Mouse (Mus musculus) neural tube, embryonic 14.5 days (tissue): ENCODE data around the gene Sept11. TPM values are rescaled to one million over a fixed set of nuclear protein-coding genes. Genes with fewer than 3 reads are reported as not detected.

Source experiments
- ATAC-seq: fragments of 200-750 bp; cut with Nextera tagmentation; 2 replicates; pipeline ENCODE4 v1.8.0; 2017; ENCODE audit warnings: low read depth, mild to moderate bottlenecking, moderate TSS enrichment, moderate library complexity
- H3K27ac ChIP-seq: fragments of 300-500 bp; sonication (generic); 2 replicates; pipeline ENCODE4 v1.5.1; 2014; ENCODE audit warnings: low read depth, mild to moderate bottlenecking, control low read depth, low read length, moderate library complexity, mixed read lengths
- H3K27me3 ChIP-seq: fragments of 300-500 bp; sonication (generic); 2 replicates; pipeline ENCODE4 v1.6.1; 2014; ENCODE audit warnings: low read length; ENCODE audit not compliant: control insufficient read depth, insufficient read depth
- H3K36me3 ChIP-seq: fragments of 300-500 bp; sonication (generic); 2 replicates; pipeline ENCODE4 v1.6.1; 2014; ENCODE audit warnings: low read length, mixed read lengths; ENCODE audit not compliant: control insufficient read depth, insufficient read depth
- H3K4me1 ChIP-seq: fragments of 300-500 bp; sonication (generic); 2 replicates; pipeline ENCODE4 v1.6.1; 2014; ENCODE audit warnings: low read length; ENCODE audit not compliant: control insufficient read depth, insufficient read depth
- H3K4me2 ChIP-seq: fragments of 300-500 bp; sonication (generic); 2 replicates; pipeline ENCODE4 v1.6.1; 2014; ENCODE audit warnings: mild to moderate bottlenecking, low read depth, low read length, control low read depth
- H3K4me3 ChIP-seq: fragments of 300-500 bp; sonication (generic); 2 replicates; pipeline ENCODE4 v1.5.1; 2014; ENCODE audit warnings: low read depth, low read length, control low read depth, mixed read lengths
- H3K9ac ChIP-seq: fragments of 300-500 bp; sonication (generic); replicated peaks from 2 replicates; pipeline ENCODE4 v1.6.1; 2014; ENCODE audit warnings: low read depth, mild to moderate bottlenecking, control low read depth, low read length, mixed read lengths
- H3K9me3 ChIP-seq: fragments of 300-500 bp; sonication (generic); 2 replicates; pipeline ENCODE4 v1.6.1; 2016; ENCODE audit warnings: low read length; ENCODE audit not compliant: control insufficient read depth
- WGBS: fragments of 180-500 bp; shearing (Covaris S2); extraction: QIAGEN DNeasy Blood & Tissue Kit; methylation state at CpG from one replicate; pipeline ENCODE4 v1.1.7; 2014; 5-methylcytosine and 5-hydroxymethylcytosine counted together
- polyA plus RNA-seq: library from polyadenylated mRNA; unstranded; fragments of >200 nt; fragmentation: Nextera tagmentation; extraction: Ambion mirVana; gene quantifications from 2 replicates; pipeline ENCODE4 v1.2.1, GENCODE M21; 2014

Gene Sept11
- polyA plus RNA-seq, 1 experiment from 2014 or later = 135 TPM

DNA sequence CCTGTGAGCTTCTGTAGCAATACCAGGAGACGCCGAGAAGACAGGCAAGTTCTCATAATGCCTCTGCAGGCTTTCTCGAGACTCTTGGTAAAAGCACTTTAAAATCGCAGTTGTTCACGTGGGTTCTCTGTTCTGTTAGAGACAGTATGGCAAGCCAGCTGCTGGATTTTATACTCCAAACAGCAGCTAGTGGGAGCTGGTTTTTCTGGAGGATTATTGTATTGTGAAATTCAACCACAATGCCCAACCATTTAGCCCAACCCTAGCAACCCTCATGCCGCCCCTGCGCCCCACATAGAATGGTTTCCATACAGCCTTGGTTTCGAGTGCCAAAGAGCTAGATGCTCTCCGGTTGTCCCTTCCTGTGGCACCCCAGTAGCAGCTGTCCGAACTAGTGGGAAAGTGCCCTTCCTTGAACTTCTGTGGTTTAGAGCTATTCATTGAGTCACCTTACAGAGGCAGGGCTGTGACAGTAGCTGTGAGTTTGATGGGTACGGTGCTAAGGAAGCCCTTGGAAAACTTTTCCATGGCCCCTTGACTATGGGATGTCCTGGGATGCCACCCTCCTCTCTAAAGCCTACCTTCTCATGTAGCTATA, 74.8 kb downstream of the Sept11 start:
- peaks cover 39% of the 10 kb centered on the region for H3K36me3 ChIP-seq
- 95% methylated on average over 11 of the region's 11 CpGs for WGBS
- no peaks in the 10 kb centered on the region for H3K4me1 ChIP-seq
- H3K9me3 ChIP-seq = no peaks in the 10 kb centered on the region
- H3K27me3 ChIP-seq = no peaks in the 10 kb centered on the region
- no peak overlapping the region for H3K9ac ChIP-seq
- no peak overlapping the region for H3K4me3 ChIP-seq
- no peak for ATAC-seq
- no peak overlapping the region for H3K4me2 ChIP-seq
- no peak overlapping the region for H3K27ac ChIP-seq

DNA sequence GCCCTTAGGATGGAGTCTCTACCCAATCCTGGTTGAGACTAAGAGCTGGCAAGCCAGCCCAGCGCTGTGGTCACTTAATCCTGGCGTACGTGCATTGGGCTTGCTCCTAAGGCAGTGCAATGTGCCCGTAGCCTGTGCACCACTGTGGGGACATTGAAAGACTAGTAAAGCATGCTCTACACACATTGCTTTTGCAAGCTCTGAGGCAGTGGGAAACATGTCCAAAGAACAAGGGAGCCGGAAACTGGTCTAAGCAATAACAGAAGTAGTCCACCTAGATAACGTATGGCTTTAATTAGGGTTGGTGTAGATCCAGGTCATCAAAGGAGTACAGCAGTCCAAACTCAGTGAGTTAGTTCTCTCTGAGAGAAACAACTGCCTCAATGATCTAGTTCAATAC, 75.4 kb downstream of the Sept11 start:
- whole genome bisulfite sequencing = 92% methylated on average over 6 of the region's 6 CpGs
- H3K36me3 ChIP-seq = peaks cover 39% of the 10 kb centered on the region

DNA sequence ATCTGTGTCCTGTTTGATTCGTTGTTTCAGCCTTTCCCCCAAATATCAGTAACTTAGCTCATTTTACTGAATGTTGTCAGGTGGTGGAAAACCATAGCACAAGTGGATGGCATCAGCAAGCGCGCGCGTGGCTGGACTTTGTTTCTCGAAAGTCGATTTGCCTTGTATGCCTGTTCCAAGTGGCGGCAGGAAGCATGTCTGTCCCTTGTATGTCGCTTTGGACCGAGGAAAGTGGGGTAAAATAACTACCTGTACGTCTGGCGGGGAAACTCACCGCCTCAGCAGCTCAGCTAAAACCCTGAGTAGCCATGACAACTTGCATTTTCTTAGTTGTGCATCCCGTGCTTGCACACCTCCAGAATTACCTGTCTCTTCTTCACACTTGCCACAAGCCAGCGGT, 78.2 kb downstream of the Sept11 start:
- Histone ChIP-seq H3K27ac (no peak overlapping the region), H3K4me2 (no peak overlapping the region), H3K9ac (no peak overlapping the region), H3K4me1 (no peaks in the 10 kb centered on the region), H3K27me3 (no peaks in the 10 kb centered on the region), H3K4me3 (no peak overlapping the region), H3K9me3 (no peaks in the 10 kb centered on the region), H3K36me3 (peaks cover 42% of the 10 kb centered on the region)
- 97% methylated on average over 15 of the region's 15 CpGs for WGBS
- no peak for ATAC-seq

More for the DNA sequence above, 75.4 kb downstream of the Sept11 start:
- Histone ChIP-seq H3K9ac (no peak overlapping the region), H3K27me3 (no peaks in the 10 kb centered on the region), H3K4me2 (no peak overlapping the region), H3K27ac (no peak overlapping the region), H3K9me3 (no peaks in the 10 kb centered on the region), H3K4me3 (no peak overlapping the region), H3K4me1 (no peaks in the 10 kb centered on the region)
- no peak for ATAC-seq

DNA sequence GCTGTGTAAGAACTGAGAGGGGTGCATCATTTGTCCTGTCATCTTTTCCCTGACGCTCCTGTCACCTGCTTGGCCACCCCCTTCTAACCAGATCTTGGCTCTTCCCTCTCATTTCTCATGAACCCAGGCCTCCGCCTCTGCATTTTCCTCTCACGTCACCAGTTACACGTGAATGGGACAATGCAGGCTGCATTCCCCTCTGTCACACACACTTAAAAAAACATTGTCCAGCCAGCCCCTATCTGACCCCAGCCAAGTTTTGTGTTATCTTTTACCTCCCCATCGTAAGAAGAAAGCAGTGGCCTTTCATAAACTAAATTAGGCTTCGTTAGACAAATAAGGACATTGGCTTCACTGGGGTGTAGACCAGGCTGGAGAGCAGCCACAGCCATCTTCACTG, 79.3 kb downstream of the Sept11 start:
- no peak for ATAC-seq
- Histone ChIP-seq H3K9me3 (no peaks in the 10 kb centered on the region), H3K27ac (no peak overlapping the region), H3K36me3 (peaks cover 38% of the 10 kb centered on the region), H3K4me2 (no peak overlapping the region), H3K4me1 (no peaks in the 10 kb centered on the region), H3K9ac (no peak overlapping the region), H3K27me3 (no peaks in the 10 kb centered on the region), H3K4me3 (no peak overlapping the region)
- WGBS = 86% methylated on average over 6 of the region's 6 CpGs

DNA sequence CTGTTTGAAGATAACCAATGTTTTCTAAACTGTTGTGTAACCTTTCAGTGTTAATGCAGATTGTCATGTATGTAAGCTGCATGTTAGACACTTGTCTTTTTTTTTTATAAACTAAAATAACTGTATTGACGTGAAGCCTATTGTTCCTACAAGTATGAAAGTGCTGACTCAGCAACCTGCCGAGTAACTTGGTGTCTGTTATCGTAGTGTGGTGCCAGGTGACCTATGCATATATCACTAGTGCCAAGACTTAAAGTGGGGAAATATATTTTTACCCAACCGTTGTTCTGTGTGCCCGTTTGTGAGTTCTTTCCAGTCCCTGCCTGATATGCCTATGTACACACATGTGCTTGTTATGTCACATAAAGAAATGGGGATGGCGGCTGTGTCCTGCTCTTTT, 81.4 kb downstream of the Sept11 start:
- no peak for ATAC-seq
- H3K27ac ChIP-seq = no peak overlapping the region
- no peak overlapping the region for H3K9ac ChIP-seq
- no peaks in the 10 kb centered on the region for H3K4me1 ChIP-seq
- H3K36me3 ChIP-seq = peaks cover 24% of the 10 kb centered on the region; the same call in 1 of the 2 replicates
- H3K4me3 ChIP-seq = no peak overlapping the region
- H3K9me3 ChIP-seq = no peaks in the 10 kb centered on the region
- 87% methylated on average over 6 of the region's 6 CpGs for WGBS
- no peaks in the 10 kb centered on the region for H3K27me3 ChIP-seq
- H3K4me2 ChIP-seq = no peak overlapping the region

DNA sequence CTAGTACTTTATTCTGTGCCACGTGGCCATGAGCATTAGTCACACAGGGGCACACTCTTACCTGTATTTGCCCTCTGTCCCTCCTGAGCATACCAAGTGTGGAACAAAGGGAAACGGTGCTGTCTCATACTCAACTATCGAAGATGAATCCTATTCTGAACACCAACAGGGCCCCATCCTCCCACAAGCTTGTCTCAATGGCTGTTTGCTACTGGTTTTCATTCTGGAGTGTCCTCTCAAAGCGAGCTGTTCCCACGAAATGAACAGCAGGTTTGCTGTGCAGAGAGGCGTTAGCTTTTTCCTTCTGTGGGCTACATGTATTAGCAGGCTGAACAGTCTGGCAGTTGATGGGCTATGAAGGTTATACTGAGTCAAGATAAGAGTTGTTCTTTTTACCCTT, 85.4 kb downstream of the Sept11 start:
- no peak overlapping the region for H3K4me2 ChIP-seq
- no peak overlapping the region for H3K27ac ChIP-seq
- H3K4me3 ChIP-seq = no peak overlapping the region
- H3K9ac ChIP-seq = no peak overlapping the region
- H3K27me3 ChIP-seq = no peaks in the 10 kb centered on the region
- H3K36me3 ChIP-seq = peaks cover 9% of the 10 kb centered on the region; the same call in 1 of the 2 replicates
- no peaks in the 10 kb centered on the region for H3K4me1 ChIP-seq
- 83% methylated on average over 6 of the region's 6 CpGs for WGBS
- no peak for ATAC-seq
- no peaks in the 10 kb centered on the region for H3K9me3 ChIP-seq

DNA sequence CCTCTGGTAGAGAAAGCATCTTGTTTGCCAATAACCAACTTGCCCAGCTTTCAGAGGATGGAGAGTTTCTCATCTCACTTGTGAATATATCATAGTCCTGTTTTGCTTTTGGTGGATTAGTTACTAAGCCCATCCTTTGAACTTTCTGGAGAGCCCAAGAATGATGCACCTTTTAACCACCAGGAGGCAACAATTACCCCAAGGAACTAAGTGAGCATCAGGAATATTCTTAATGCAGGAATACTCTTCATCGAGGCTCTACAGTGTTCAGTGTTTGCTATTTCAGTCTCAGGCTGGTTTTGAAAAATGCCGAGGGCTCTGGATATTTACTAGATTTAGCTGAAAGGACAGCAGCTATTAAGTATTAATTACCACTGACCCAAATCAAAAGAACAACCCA, 87.0 kb downstream of the Sept11 start:
- Histone ChIP-seq H3K9me3 (no peaks in the 10 kb centered on the region), H3K27ac (no peak overlapping the region), H3K4me1 (no peaks in the 10 kb centered on the region), H3K27me3 (no peaks in the 10 kb centered on the region), H3K4me3 (no peak overlapping the region), H3K9ac (no peak overlapping the region), H3K36me3 (peaks cover 14% of the 10 kb centered on the region), H3K4me2 (no peak overlapping the region)
- ATAC-seq = no peak
- WGBS = 83% methylated on average over 2 of the region's 2 CpGs

DNA sequence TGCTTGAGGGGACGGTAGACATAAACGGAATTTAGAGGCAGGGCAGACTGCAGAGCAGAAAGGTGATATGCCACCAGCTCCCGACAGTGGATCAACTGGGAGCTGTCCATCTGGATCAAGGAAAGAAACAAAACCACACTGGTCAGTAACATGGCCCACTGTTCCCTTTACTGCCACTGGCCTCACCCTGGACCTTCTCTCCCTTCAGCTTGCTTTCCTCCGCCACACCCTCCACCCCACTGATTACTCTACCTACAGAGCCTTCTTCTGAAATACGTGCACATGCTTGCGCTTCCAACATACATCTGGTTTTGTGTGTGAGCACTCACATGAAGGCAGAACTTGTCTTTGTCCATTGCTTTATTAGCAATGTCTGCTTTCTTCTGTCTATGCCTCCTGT, 90.1 kb downstream of the Sept11 start:
- ATAC-seq = no peak
- H3K4me2 ChIP-seq = no peak overlapping the region
- H3K4me3 ChIP-seq = no peak overlapping the region
- H3K9ac ChIP-seq = no peak overlapping the region
- H3K4me1 ChIP-seq = no peaks in the 10 kb centered on the region
- 84% methylated on average over 6 of the region's 6 CpGs for WGBS
- H3K27me3 ChIP-seq = no peaks in the 10 kb centered on the region
- no peaks in the 10 kb centered on the region for H3K9me3 ChIP-seq
- no peak overlapping the region for H3K27ac ChIP-seq
- H3K36me3 ChIP-seq = peaks cover 29% of the 10 kb centered on the region

DNA sequence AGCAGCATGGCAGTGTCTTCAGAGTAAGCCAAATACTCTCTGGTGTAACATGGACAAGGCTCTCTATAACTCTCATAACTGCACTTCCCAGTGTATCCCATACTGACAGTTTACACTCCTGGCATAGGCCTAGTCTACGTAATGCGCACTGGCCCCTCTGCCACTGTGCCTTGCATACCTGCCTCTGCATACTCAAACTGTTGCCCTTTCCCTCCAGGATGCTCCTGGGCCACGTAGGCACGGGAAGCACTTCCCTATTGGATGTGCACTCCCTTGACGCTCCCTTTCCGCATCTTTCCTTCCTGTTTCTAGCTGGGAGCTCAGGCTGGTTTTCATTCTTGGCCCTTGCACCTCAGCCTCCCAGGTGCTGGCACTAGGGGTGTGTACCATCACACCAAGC, 91.3 kb downstream of the Sept11 start:
- Histone ChIP-seq H3K4me2 (no peak overlapping the region), H3K4me1 (no peaks in the 10 kb centered on the region), H3K36me3 (peaks cover 31% of the 10 kb centered on the region), H3K4me3 (no peak overlapping the region), H3K27ac (no peak overlapping the region), H3K9me3 (no peaks in the 10 kb centered on the region), H3K9ac (no peak overlapping the region), H3K27me3 (no peaks in the 10 kb centered on the region)
- WGBS = 89% methylated on average over 6 of the region's 6 CpGs
- no peak for ATAC-seq
